Mouse (Mus musculus): Measurements from ENCODE around the gene Ramp1. TPM values are rescaled to one million over a fixed set of nuclear protein-coding genes. Genes with fewer than 3 reads are reported as not detected.

Gene Ramp1
- polyA plus RNA-seq, 1 experiment from 2014 or later, result 5.0 TPM

DNA sequence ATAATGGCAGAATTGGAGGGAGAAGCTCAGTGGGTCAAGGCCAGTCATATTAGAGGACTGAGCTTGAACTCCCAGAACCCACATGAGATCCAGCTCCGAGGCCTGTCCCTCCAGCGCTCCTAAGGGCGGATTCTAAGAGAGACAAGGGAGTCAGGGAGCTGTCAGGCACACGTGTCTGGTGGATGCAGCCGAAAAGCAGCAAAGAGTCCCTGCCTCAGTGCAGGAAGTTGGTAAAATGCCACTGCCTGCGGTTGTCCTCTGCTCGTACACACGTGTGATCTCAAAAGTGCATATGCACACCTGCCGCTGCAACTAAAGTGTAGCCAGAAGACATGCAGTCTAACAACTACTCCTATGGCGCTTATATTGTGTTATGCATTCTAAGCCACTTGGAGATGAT, 3.7 kb downstream of the Ramp1 start:
- H3K9ac ChIP-seq, result no peak overlapping the region
- no peak overlapping the region for H3K27ac ChIP-seq (ENCODE audit: low read depth)
- no peak for TF ChIP-seq CTCF (IDR thresholded peaks at IDR 0.05; ENCODE audit: low read depth)
- ATAC-seq (ENCODE audit: insufficient read depth) (no peak), DNase-seq (no peak)
- H3K27me3 ChIP-seq (ENCODE audit: insufficient read depth, low read length), result 0 out of 2 replicates have a peak, but pooled peaks cover 10% of the 10 kb centered on the region
- H3K9me3 ChIP-seq (ENCODE audit: low read depth, low read length), result no peaks in the 10 kb centered on the region
- peaks cover 20% of the 10 kb centered on the region; the same call in 1 of the 2 replicates for H3K4me1 ChIP-seq (ENCODE audit: insufficient read depth)
- WGBS, result 61% methylated on average over 10 of the region's 10 CpGs
- no peak overlapping the region for H3K4me2 ChIP-seq
- no peak overlapping the region for H3K4me3 ChIP-seq (ENCODE audit: low read depth, low read length)
- no peaks in the 10 kb centered on the region for H3K36me3 ChIP-seq (ENCODE audit: insufficient read depth)

DNA sequence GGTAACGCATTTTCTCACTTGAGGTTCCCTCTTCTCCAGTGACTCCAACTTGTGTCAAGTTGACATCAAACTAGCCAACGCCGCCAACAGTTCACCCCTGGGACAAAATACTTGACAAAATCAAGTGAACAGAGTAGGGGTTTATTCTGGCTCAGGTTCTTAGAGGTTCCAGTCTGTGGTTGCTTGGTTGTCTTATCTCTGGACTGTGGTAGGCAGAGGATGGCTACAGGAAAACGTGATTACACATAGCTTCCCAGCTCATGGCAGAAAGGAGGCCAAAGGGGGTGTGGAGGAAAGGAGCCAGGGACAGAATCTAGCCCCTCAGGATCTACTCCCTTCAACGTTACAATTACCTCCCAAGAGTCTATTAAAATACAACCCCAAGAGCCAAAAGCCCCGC, 7.1 kb downstream of the Ramp1 start:
- DNase-seq, result no peak
- Histone ChIP-seq H3K36me3 (ENCODE audit: insufficient read depth) (no peaks in the 10 kb centered on the region), H3K9me3 (ENCODE audit: low read depth, low read length) (no peaks in the 10 kb centered on the region), H3K9ac (no peak overlapping the region), H3K4me2 (no peak overlapping the region), H3K27me3 (ENCODE audit: insufficient read depth, low read length) (0 out of 2 replicates have a peak, but pooled peaks cover 3% of the 10 kb centered on the region), H3K27ac (ENCODE audit: low read depth) (no peak overlapping the region), H3K4me1 (ENCODE audit: insufficient read depth) (0 out of 2 replicates have a peak, but pooled peaks cover 4% of the 10 kb centered on the region), H3K4me3 (ENCODE audit: low read depth, low read length) (no peak overlapping the region)
- ATAC-seq (ENCODE audit: insufficient read depth), result no peak
- no peak for TF ChIP-seq CTCF (IDR thresholded peaks at IDR 0.05; ENCODE audit: low read depth)
- WGBS, result 83% methylated on average over 6 of the region's 6 CpGs

DNA sequence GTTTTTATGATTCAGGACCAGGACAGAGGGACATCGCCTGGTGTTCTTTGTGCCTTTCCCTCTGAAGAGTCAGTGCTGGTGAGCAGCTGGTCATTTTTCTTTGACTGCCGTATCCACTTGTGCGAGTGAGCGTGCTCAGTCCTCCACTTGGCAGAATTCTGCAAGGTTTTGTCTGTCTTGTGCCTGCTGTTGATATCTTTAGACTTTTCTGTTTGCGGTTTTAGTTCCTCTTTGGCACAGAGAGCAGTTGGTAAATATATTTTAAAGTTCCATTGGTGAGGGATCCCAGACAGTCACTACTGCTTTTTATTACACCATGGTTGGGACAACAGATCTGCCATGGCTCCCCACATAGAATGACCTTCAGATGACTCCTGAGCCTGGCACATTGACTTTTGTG, 7.7 kb downstream of the Ramp1 start:
- Histone ChIP-seq H3K36me3 (ENCODE audit: insufficient read depth) (no peaks in the 10 kb centered on the region), H3K9ac (no peak overlapping the region), H3K27ac (ENCODE audit: low read depth) (no peak overlapping the region), H3K27me3 (ENCODE audit: insufficient read depth, low read length) (0 out of 2 replicates have a peak, but pooled peaks cover 1% of the 10 kb centered on the region), H3K4me3 (ENCODE audit: low read depth, low read length) (no peak overlapping the region), H3K4me1 (ENCODE audit: insufficient read depth) (0 out of 2 replicates have a peak, but pooled peaks cover 4% of the 10 kb centered on the region), H3K4me2 (no peak overlapping the region), H3K9me3 (ENCODE audit: low read depth, low read length) (no peaks in the 10 kb centered on the region)
- 91% methylated on average over 5 of the region's 5 CpGs for WGBS
- ATAC-seq (ENCODE audit: insufficient read depth) (no peak), DNase-seq (no peak)
- TF ChIP-seq CTCF (IDR thresholded peaks at IDR 0.05; ENCODE audit: low read depth), result no peak

DNA sequence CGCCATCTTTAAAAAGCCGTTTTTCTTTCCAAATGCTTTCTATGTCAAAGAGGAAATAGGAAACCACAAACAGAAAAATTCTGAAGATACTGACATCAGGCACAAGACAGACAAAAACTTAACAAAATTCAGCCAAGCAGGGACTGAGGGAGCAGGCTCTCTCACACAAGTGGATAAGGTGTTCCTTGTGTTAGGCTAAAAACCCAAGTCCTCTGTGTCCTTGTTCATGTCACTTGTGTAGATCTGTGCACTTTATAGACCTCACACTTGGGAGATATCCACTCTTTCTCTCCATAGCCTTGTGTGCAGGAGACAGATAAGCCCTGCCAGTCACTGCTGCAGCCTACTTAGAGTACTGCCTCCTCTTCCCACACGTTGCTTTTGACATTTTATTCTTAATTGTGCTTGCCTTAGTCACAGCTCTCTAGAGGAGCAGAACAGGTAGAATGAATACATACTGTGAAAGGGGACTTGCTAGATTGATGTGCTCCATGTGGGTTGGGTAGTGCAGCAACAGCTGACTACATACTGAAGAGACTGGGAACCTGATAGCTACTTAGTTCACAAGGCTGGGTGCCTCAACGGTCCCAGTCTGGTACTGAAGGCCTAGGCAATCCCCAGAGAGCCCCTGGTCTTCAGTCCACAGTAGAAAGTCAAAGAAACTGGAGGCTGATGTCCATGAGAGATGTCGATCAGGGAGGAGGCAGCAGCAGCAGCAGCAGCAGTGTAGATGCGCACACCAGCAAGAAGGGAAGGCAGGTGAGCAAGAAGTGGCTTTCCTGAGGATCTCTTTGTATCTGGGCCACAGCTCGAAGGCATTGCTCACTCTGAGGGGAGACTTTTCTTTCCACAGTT, 8.4 kb downstream of the Ramp1 start:
- H3K36me3 ChIP-seq (ENCODE audit: insufficient read depth), result no peaks in the 10 kb centered on the region
- H3K9ac ChIP-seq, result no peak overlapping the region
- no peak overlapping the region for H3K4me2 ChIP-seq
- H3K9me3 ChIP-seq (ENCODE audit: low read depth, low read length), result no peaks in the 10 kb centered on the region
- no peak for DNase-seq
- H3K4me1 ChIP-seq (ENCODE audit: insufficient read depth), result no peaks in the 10 kb centered on the region
- no peaks in the 10 kb centered on the region for H3K27me3 ChIP-seq (ENCODE audit: insufficient read depth, low read length)
- no peak for TF ChIP-seq CTCF (IDR thresholded peaks at IDR 0.05; ENCODE audit: low read depth)
- H3K4me3 ChIP-seq (ENCODE audit: low read depth, low read length), result no peak overlapping the region
- ATAC-seq (ENCODE audit: insufficient read depth), result no peak
- H3K27ac ChIP-seq (ENCODE audit: low read depth), result no peak overlapping the region
- 81% methylated on average over 7 of the region's 7 CpGs for WGBS

GRCm38 (mm10) chr1:91188851-91189460, 9.3 kb downstream of the Ramp1 start:
- 82% methylated on average over 10 of the region's 10 CpGs for WGBS
- Histone ChIP-seq H3K4me3 (ENCODE audit: low read depth, low read length) (no peak overlapping the region), H3K9ac (no peak overlapping the region), H3K27ac (ENCODE audit: low read depth) (no peak overlapping the region), H3K27me3 (ENCODE audit: insufficient read depth, low read length) (no peaks in the 10 kb centered on the region), H3K9me3 (ENCODE audit: low read depth, low read length) (no peaks in the 10 kb centered on the region), H3K4me2 (no peak overlapping the region), H3K36me3 (ENCODE audit: insufficient read depth) (no peaks in the 10 kb centered on the region), H3K4me1 (ENCODE audit: insufficient read depth) (no peaks in the 10 kb centered on the region)
- no peak for TF ChIP-seq CTCF (IDR thresholded peaks at IDR 0.05; ENCODE audit: low read depth)
- no peak for ATAC-seq (ENCODE audit: insufficient read depth)
- DNase-seq, result no peak

GRCm38 (mm10) chr1:91192184-91192583, 12.6 kb downstream of the Ramp1 start:
- Histone ChIP-seq H3K4me3 (ENCODE audit: low read depth, low read length) (no peak overlapping the region), H3K9ac (no peak overlapping the region), H3K4me1 (ENCODE audit: insufficient read depth) (no peaks in the 10 kb centered on the region), H3K4me2 (no peak overlapping the region), H3K9me3 (ENCODE audit: low read depth, low read length) (no peaks in the 10 kb centered on the region), H3K27me3 (ENCODE audit: insufficient read depth, low read length) (no peaks in the 10 kb centered on the region), H3K36me3 (ENCODE audit: insufficient read depth) (no peaks in the 10 kb centered on the region), H3K27ac (ENCODE audit: low read depth) (no peak overlapping the region)
- DNase-seq, result no peak
- ATAC-seq (ENCODE audit: insufficient read depth), result no peak
- WGBS, result 67% methylated on average over 8 of the region's 8 CpGs
- no peak for TF ChIP-seq CTCF (IDR thresholded peaks at IDR 0.05; ENCODE audit: low read depth)

DNA sequence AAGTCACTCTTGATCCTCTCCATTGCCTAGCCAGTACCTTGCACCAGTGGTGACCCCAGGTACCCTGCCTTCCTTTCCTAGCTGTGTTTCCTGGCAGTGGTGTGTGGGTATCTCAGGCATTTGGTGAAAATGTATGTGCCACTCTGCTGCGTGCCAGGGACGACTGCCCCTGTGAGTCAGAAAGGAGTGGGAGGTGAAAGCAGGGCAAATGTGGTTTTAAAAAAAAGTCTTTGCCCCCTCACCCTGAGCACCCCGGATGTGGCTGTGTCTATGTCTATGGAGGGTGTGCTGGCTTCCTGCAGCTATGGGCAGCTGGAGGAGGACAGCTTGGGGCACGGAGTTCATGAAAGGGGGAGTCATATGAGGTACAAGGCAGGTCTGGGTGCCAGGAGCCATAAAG, 13.6 kb downstream of the Ramp1 start:
- no peak for DNase-seq
- 79% methylated on average over 4 of the region's 4 CpGs for WGBS
- Histone ChIP-seq H3K4me2 (no peak overlapping the region), H3K36me3 (ENCODE audit: insufficient read depth) (no peaks in the 10 kb centered on the region), H3K4me1 (ENCODE audit: insufficient read depth) (no peaks in the 10 kb centered on the region), H3K4me3 (ENCODE audit: low read depth, low read length) (no peak overlapping the region), H3K9me3 (ENCODE audit: low read depth, low read length) (no peaks in the 10 kb centered on the region), H3K27ac (ENCODE audit: low read depth) (no peak overlapping the region), H3K27me3 (ENCODE audit: insufficient read depth, low read length) (no peaks in the 10 kb centered on the region), H3K9ac (no peak overlapping the region)
- ATAC-seq (ENCODE audit: insufficient read depth), result no peak
- no peak for TF ChIP-seq CTCF (IDR thresholded peaks at IDR 0.05; ENCODE audit: low read depth)

Measured in lung, embryonic 14.5 days (tissue).